Mouse (Mus musculus) MEL (cell line): ENCODE measurements around the gene Stx4a. TPM values are rescaled to one million over a fixed set of nuclear protein-coding genes. Genes with fewer than 3 reads are reported as not detected.

Experiments used
- DNase-seq: peaks from one replicate; pipeline ENCODE4 v3.0.0; 2011; ENCODE audit warnings: low read depth, low spot score
- H3K27ac ChIP-seq: 2 replicates; pipeline ENCODE4 v1.5.1; 2012; ENCODE audit warnings: low read depth, mild to moderate bottlenecking, control low read depth, low read length, moderate library complexity; ENCODE audit not compliant: control insufficient read depth
- H3K27me3 ChIP-seq, 2 experiments: fragments of 150-350 bp in 1 of 2; sonication (generic) in 1 of 2; 2 replicates each; pipeline ENCODE4 v1.6.1; 2012; ENCODE audit warnings: low read length in 2 of 2, mild to moderate bottlenecking in 2 of 2, improper control_type of control experiment in 1 of 2, moderate library complexity in 1 of 2; ENCODE audit not compliant: insufficient read depth in 2 of 2, control insufficient read depth in 1 of 2
- H3K36me3 ChIP-seq, 2 experiments: 2 replicates each; pipeline ENCODE4 v1.6.1; 2012 to 2014; ENCODE audit warnings: low read length in 2 of 2, improper control_type of control experiment in 1 of 2, inconsistent platforms in 1 of 2, mild to moderate bottlenecking in 1 of 2; ENCODE audit not compliant: insufficient read depth in 2 of 2, control insufficient read depth in 1 of 2
- H3K4me1 ChIP-seq, 2 experiments: fragments of 150-350 bp in 1 of 2; sonication (generic) in 1 of 2; 2 replicates each; pipeline ENCODE4 v1.6.1; 2012; ENCODE audit warnings: low read length in 2 of 2, improper control_type of control experiment in 1 of 2, mild to moderate bottlenecking in 1 of 2; ENCODE audit not compliant: insufficient read depth in 2 of 2, control insufficient read depth in 1 of 2
- H3K4me3 ChIP-seq, 2 experiments: fragments of 150-350 bp in 1 of 2; sonication (generic) in 1 of 2; 2 replicates each; pipeline ENCODE4 v1.5.1; 2012; ENCODE audit warnings: low read depth in 2 of 2, low read length in 2 of 2, mild to moderate bottlenecking in 2 of 2, moderate library complexity in 2 of 2, control low read depth in 1 of 2, improper control_type of control experiment in 1 of 2; ENCODE audit not compliant: control insufficient read depth in 1 of 2, insufficient read depth in 1 of 2
- H3K79me2 ChIP-seq: 2 replicates; pipeline ENCODE4 v1.6.1; 2012; ENCODE audit warnings: mild to moderate bottlenecking, low read length, moderate library complexity; ENCODE audit not compliant: control insufficient read depth, poor library complexity, insufficient read depth
- H3K9ac ChIP-seq: 2 replicates; pipeline ENCODE4 v1.6.1; 2012; ENCODE audit warnings: low read depth, mild to moderate bottlenecking, control low read depth, low read length, moderate library complexity; ENCODE audit not compliant: control insufficient read depth, poor library complexity, severe bottlenecking
- H3K9me3 ChIP-seq: fragments of 150-350 bp; sonication (generic); replicated peaks from 2 replicates; pipeline ENCODE4 v1.6.1; 2012; ENCODE audit warnings: mild to moderate bottlenecking, low read length, improper control_type of control experiment, moderate library complexity; ENCODE audit not compliant: insufficient read depth
- BHLHE40 ChIP-seq: IDR thresholded peaks from 2 replicates; pipeline ENCODE4 v1.6.1; 2012; ENCODE audit warnings: low read depth, mild to moderate bottlenecking, inconsistent platforms, low read length, improper control_type of control experiment, borderline replicate concordance
- CHD1 ChIP-seq: IDR thresholded peaks from 2 replicates; pipeline ENCODE4 v1.6.1; 2012; ENCODE audit warnings: low read depth, mild to moderate bottlenecking, inconsistent platforms, low read length, improper control_type of control experiment
- CHD2 ChIP-seq: IDR thresholded peaks from 2 replicates; pipeline ENCODE4 v1.6.1; 2011; ENCODE audit warnings: low read length, improper control_type of control experiment
- CTCF ChIP-seq, 3 experiments: IDR thresholded peaks in 2 of 3; conservative IDR thresholded peaks in 1 of 3; 2 replicates each; pipeline ENCODE4 v1.5.1; 2011 to 2012; ENCODE audit warnings: low read length in 3 of 3, low read depth in 2 of 3, mild to moderate bottlenecking in 2 of 3, improper control_type of control experiment in 1 of 3, inconsistent platforms in 1 of 3, mixed read lengths in 1 of 3, moderate library complexity in 1 of 3; ENCODE audit not compliant: control insufficient read depth in 1 of 3, insufficient read depth in 1 of 3, poor library complexity in 1 of 3, severe bottlenecking in 1 of 3
- E2F4 ChIP-seq: IDR thresholded peaks from 2 replicates; pipeline ENCODE4 v1.6.1; 2011; ENCODE audit warnings: low read depth, low read length, improper control_type of control experiment, borderline replicate concordance
- ELF1 ChIP-seq: IDR thresholded peaks from 2 replicates; pipeline ENCODE4 v1.6.1; 2014; ENCODE audit warnings: low read depth, mild to moderate bottlenecking, inconsistent platforms, low read length, improper control_type of control experiment, moderate library complexity
- EP300 ChIP-seq, 2 experiments: IDR thresholded peaks; 2 replicates each; pipeline ENCODE4 v1.6.1; 2011; ENCODE audit warnings: improper control_type of control experiment in 2 of 2, low read length in 2 of 2, low read depth in 1 of 2, mild to moderate bottlenecking in 1 of 2
- GABPA ChIP-seq: IDR thresholded peaks from 2 replicates; pipeline ENCODE4 v1.6.1; 2012; ENCODE audit warnings: low read depth, mild to moderate bottlenecking, inconsistent platforms, low read length, improper control_type of control experiment, moderate library complexity
- GATA1 ChIP-seq: IDR thresholded peaks from 2 replicates; pipeline ENCODE4 v1.6.1; 2011; ENCODE audit warnings: low read depth, low read length, improper control_type of control experiment
- JUND ChIP-seq: IDR thresholded peaks from 2 replicates; pipeline ENCODE4 v1.6.1; 2011; ENCODE audit warnings: low read depth, mild to moderate bottlenecking, improper control_type of control experiment, low read length
- KAT2A ChIP-seq: conservative IDR thresholded peaks from 2 replicates; pipeline ENCODE4 v1.6.1; 2012; ENCODE audit warnings: low read depth, low read length, improper control_type of control experiment, inconsistent platforms
- MAFK ChIP-seq: IDR thresholded peaks from 2 replicates; pipeline ENCODE4 v1.6.1; 2011; ENCODE audit warnings: low read depth, mild to moderate bottlenecking, low read length, improper control_type of control experiment, borderline replicate concordance
- MAX ChIP-seq: IDR thresholded peaks from 2 replicates; pipeline ENCODE4 v1.6.1; 2011; ENCODE audit warnings: low read length, improper control_type of control experiment
- MAZ ChIP-seq: IDR thresholded peaks from 2 replicates; pipeline ENCODE4 v1.6.1; 2012; ENCODE audit warnings: low read depth, mild to moderate bottlenecking, inconsistent platforms, low read length, improper control_type of control experiment
- MXI1 ChIP-seq: IDR thresholded peaks from 2 replicates; pipeline ENCODE4 v1.6.1; 2011; ENCODE audit warnings: mild to moderate bottlenecking, low read depth, low read length, improper control_type of control experiment
- MYB ChIP-seq: IDR thresholded peaks from 2 replicates; pipeline ENCODE4 v1.6.1; 2011; ENCODE audit warnings: mild to moderate bottlenecking, low read depth, low read length, improper control_type of control experiment
- MYC ChIP-seq: IDR thresholded peaks from 2 replicates; pipeline ENCODE4 v1.6.1; 2011; ENCODE audit warnings: low read depth, mild to moderate bottlenecking, low read length, improper control_type of control experiment, moderate library complexity
- NELFE ChIP-seq: IDR thresholded peaks from 2 replicates; pipeline ENCODE4 v1.6.1; 2011; ENCODE audit warnings: low read depth, low read length, improper control_type of control experiment
- NRF1 ChIP-seq: IDR thresholded peaks from 2 replicates; pipeline ENCODE4 v1.6.1; 2014; ENCODE audit warnings: low read depth, mild to moderate bottlenecking, inconsistent platforms, low read length, improper control_type of control experiment, moderate library complexity; ENCODE audit not compliant: poor library complexity, insufficient read depth, severe bottlenecking
- POLR2A ChIP-seq, 2 experiments: IDR thresholded peaks; 2 replicates each; pipeline ENCODE4 v1.6.1; 2011 to 2012; ENCODE audit warnings: low read length in 2 of 2, mild to moderate bottlenecking in 2 of 2, control low read depth in 1 of 2, improper control_type of control experiment in 1 of 2, low read depth in 1 of 2, moderate library complexity in 1 of 2; ENCODE audit not compliant: control insufficient read depth in 1 of 2, insufficient read depth in 1 of 2, poor library complexity in 1 of 2
- POLR2AphosphoS2 ChIP-seq: IDR thresholded peaks from 2 replicates; pipeline ENCODE4 v1.6.1; 2011; ENCODE audit warnings: low read length, improper control_type of control experiment
- RAD21 ChIP-seq: IDR thresholded peaks from 2 replicates; pipeline ENCODE4 v1.6.1; 2011; ENCODE audit warnings: mild to moderate bottlenecking, low read depth, low read length, improper control_type of control experiment
- SIN3A ChIP-seq: IDR thresholded peaks from 2 replicates; pipeline ENCODE4 v1.6.1; 2012; ENCODE audit warnings: low read length, improper control_type of control experiment, inconsistent platforms
- SMC3 ChIP-seq: IDR thresholded peaks from 2 replicates; pipeline ENCODE4 v1.6.1; 2011; ENCODE audit warnings: low read depth, low read length, improper control_type of control experiment
- TAL1 ChIP-seq: IDR thresholded peaks from 2 replicates; pipeline ENCODE4 v1.6.1; 2012; ENCODE audit warnings: mild to moderate bottlenecking, inconsistent platforms, low read length, moderate library complexity, mixed read lengths
- TBP ChIP-seq: IDR thresholded peaks from 2 replicates; pipeline ENCODE4 v1.8.0; 2011; ENCODE audit warnings: low read depth, low read length, improper control_type of control experiment
- UBTF ChIP-seq: IDR thresholded peaks from 2 replicates; pipeline ENCODE4 v1.6.1; 2012; ENCODE audit warnings: low read depth, mild to moderate bottlenecking, inconsistent platforms, low read length, improper control_type of control experiment, moderate library complexity, borderline replicate concordance; ENCODE audit not compliant: insufficient read depth
- USF1 ChIP-seq: IDR thresholded peaks from 2 replicates; pipeline ENCODE4 v1.6.1; 2014; ENCODE audit warnings: low read depth, mild to moderate bottlenecking, inconsistent platforms, low read length, improper control_type of control experiment, moderate library complexity
- USF2 ChIP-seq, 2 experiments: IDR thresholded peaks; 2 replicates each; pipeline ENCODE4 v1.6.1; 2011 to 2012; ENCODE audit warnings: improper control_type of control experiment in 2 of 2, low read length in 2 of 2, borderline replicate concordance in 1 of 2, inconsistent platforms in 1 of 2, low read depth in 1 of 2, mild to moderate bottlenecking in 1 of 2; ENCODE audit not compliant: insufficient read depth in 1 of 2
- ZC3H11A ChIP-seq: IDR thresholded peaks from 2 replicates; pipeline ENCODE4 v1.6.1; 2012; ENCODE audit warnings: low read depth, mild to moderate bottlenecking, inconsistent platforms, low read length, improper control_type of control experiment
- ZKSCAN1 ChIP-seq: IDR thresholded peaks from 2 replicates; pipeline ENCODE4 v1.6.1; 2012; ENCODE audit warnings: low read depth, mild to moderate bottlenecking, inconsistent platforms, low read length, improper control_type of control experiment, moderate library complexity
- ZMIZ1 ChIP-seq: IDR thresholded peaks from 2 replicates; pipeline ENCODE4 v1.6.1; 2012; ENCODE audit warnings: low read depth, mild to moderate bottlenecking, inconsistent platforms, low read length, improper control_type of control experiment, moderate library complexity
- ZNF384 ChIP-seq: IDR thresholded peaks from 2 replicates; pipeline ENCODE4 v1.6.1; 2012; ENCODE audit warnings: low read depth, mild to moderate bottlenecking, inconsistent platforms, low read length, improper control_type of control experiment
- polyA plus RNA-seq, 2 experiments: library from polyadenylated mRNA; stranded (reverse) in 1 of 2; unstranded in 1 of 2; fragments of >175 nt in 1 of 2; fragments of >200 nt in 1 of 2; gene quantifications; 2 replicates each; pipeline versions ENCODE4 v1.2.1 to v1.2.4; 2012; ENCODE audit warnings: low replicate concordance in 2 of 2, low read depth in 1 of 2; ENCODE audit not compliant: insufficient read length in 2 of 2, insufficient read depth in 1 of 2, missing spikeins in 1 of 2
- total RNA-seq: library from RNA; depleted of rRNA; stranded (reverse); fragments of 300-350 nt; gene quantifications from 2 replicates; pipeline ENCODE4 v1.2.3, GENCODE M21; 2012

Gene Stx4a
- total and polyA plus RNA-seq, 3 experiments: 47.8 to 121 TPM; not detected in 1

DNA sequence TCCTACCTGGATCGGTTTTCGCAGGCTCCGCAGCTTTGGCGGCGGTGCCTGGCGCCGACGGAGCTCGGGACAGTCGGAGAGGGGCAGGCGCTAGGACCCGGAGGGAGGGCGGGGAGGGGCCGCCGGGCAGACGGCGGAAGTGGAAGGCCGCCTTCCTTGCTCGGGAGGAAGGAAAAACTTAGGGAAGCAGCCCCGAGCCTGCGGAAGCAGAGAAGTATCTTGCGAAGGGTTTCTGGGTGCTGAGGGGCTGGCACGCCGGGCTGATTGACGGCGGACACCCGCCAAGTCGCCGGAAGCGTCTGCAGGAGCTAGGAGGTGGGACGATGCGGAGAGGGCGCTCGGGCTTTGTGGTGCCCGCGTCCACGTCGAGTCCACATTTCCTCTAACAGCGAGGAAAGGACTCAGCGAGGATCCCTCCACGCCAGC lies 52.0 kb downstream of the Stx4a start, which contains the start of gene Zfp646 (continued):
- TF ChIP-seq ZNF384 (no peak), RAD21 (no peak), GABPA (no peak), GATA1 (no peak)

DNA sequence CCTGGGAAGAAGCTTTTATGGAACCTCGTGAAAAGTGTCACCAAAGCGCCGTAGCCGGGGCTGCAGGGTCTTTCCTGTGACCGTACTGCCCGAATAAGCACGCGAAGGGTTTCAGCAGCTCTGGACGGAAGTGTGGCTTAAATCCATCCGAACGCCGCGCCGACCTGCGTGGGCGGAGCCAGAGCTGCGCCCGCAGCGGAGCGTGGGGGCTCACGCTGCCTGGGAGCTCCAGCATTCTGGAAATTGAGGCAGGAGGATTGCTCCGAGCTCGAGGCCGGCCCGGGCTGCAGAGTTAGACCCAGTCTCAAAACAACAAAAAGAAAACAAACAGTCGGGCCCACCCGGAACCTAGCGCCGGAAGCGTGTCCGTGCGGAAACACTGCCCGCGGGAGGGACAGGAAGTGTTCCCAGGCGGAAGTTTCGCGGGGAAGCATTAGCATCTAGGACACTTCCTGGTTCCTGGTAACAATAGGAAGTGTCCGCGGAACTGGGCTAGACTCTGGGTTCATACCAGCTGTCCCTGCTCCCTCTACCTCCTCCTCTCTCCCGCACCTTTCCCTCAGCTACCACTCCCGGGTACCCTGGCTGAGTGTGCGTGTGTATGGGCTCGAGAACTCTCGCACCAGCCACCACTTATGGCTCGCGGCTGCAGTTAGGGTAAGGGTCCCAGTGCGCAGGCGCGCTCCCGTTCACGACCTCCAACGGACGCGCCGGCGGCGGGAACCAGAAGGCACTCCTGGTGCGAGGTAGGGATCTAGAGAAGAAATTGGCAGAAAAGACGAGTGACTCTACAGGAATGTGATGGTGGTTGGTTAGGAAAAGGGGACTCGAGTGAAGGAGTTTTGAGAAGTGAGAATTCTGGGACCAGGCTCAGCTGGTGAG lies 52.6 kb downstream of the Stx4a start, which contains the start of gene Zfp668:
Gene Zfp668, minus strand, starts transcription at position 362 of the 882 bp plus-strand sequence.
- H3K4me1 ChIP-seq: peaks cover 0 to 16% of the 10 kb centered on the region in 2 experiments; a peak in 3 of 4 replicates
- peak within 1 kb of the TSS; percentile 90 for H3K9ac ChIP-seq
- no peaks in the 10 kb centered on the region for H3K9me3 ChIP-seq
- H3K27me3 ChIP-seq: no peaks in the 10 kb centered on the region
- H3K36me3 ChIP-seq: peaks cover 0 to 18% of the 10 kb centered on the region in 2 experiments
- H3K4me3 ChIP-seq: peak within 1 kb of the TSS; percentile 81 to 86
- H3K79me2 ChIP-seq: peaks cover 66% of the 10 kb centered on the region
- H3K27ac ChIP-seq: peak within 1 kb of the TSS; percentile 85
- DNase-seq: peak; percentile 98
- TF ChIP-seq MAFK (no peak), CHD2 (no peak; the same call in 1 of the 2 replicates), UBTF (no peak), MAX (peak; percentile 62), ELF1 (peak; percentile 100), USF2 (IDR thresholded peaks at IDR 0.05; ENCODE audit: borderline replicate concordance in 1 of 2, insufficient read depth in 1 of 2, low read depth in 1 of 2, low read length in 2 of 2) (no peak), ZNF384 (no peak), BHLHE40 (no peak), POLR2A (IDR thresholded peaks at IDR 0.05; ENCODE audit: control insufficient read depth in 1 of 2, insufficient read depth in 1 of 2, low read depth in 1 of 2, low read length in 2 of 2, poor library complexity in 1 of 2) (peak; percentile 27 to 83), POLR2AphosphoS2 (peak; percentile 71; the same call in 1 of the 2 replicates), GABPA (no peak; the same call in 1 of the 2 replicates), MYC (no peak; the same call in 1 of the 2 replicates), MYB (no peak; the same call in none of the 2 replicates), TAL1 (no peak), NRF1 (peak; percentile 76), NELFE (peak; percentile 52), CTCF (IDR thresholded peaks at IDR 0.05 in 2 of 3, conservative IDR thresholded peaks at IDR 0.05 in 1 of 3; ENCODE audit: control insufficient read depth in 1 of 3, insufficient read depth in 1 of 3, low read depth in 2 of 3, low read length in 3 of 3, poor library complexity in 1 of 3, severe bottlenecking in 1 of 3) (no peak), USF1 (no peak), EP300 (IDR thresholded peaks at IDR 0.05; ENCODE audit: low read depth in 1 of 2, low read length in 2 of 2) (no peak), JUND (no peak), ZC3H11A (no peak), MXI1 (peak; percentile 78), ZMIZ1 (peak; percentile 54; the same call in 1 of the 2 replicates), MAZ (peak; percentile 94), CHD1 (peak; percentile 44; the same call in 1 of the 2 replicates), SMC3 (no peak), RAD21 (no peak), TBP (peak; percentile 75), ZKSCAN1 (no peak), E2F4 (peak; percentile 87; the same call in 1 of the 2 replicates), SIN3A (peak; percentile 93), GATA1 (no peak), KAT2A (peak; percentile 89)
